Mouse (Mus musculus) ES-Bruce4 (cell line): Measurements from ENCODE around the gene A4galt. TPM values are rescaled to one million over a fixed set of nuclear protein-coding genes. Genes with fewer than 3 reads are reported as not detected.

Experiments
- H3K27ac ChIP-seq: 2 replicates; pipeline ENCODE4 v1.5.1; 2012; ENCODE audit warnings: low read length, inconsistent platforms; ENCODE audit not compliant: insufficient read depth
- H3K27me3 ChIP-seq: 2 replicates; pipeline ENCODE4 v1.6.1; 2012; ENCODE audit warnings: mild to moderate bottlenecking, low read length, inconsistent platforms; ENCODE audit not compliant: control insufficient read depth, poor library complexity, insufficient read depth, severe bottlenecking
- H3K36me3 ChIP-seq: 2 replicates; pipeline ENCODE4 v1.6.1; 2012; ENCODE audit warnings: inconsistent platforms, mild to moderate bottlenecking, low read length, moderate library complexity; ENCODE audit not compliant: control insufficient read depth, poor library complexity, insufficient read depth, severe bottlenecking
- H3K4me1 ChIP-seq: one replicate; pipeline ENCODE4 v1.8.1; 2011; ENCODE audit warnings: low read length; ENCODE audit not compliant: control insufficient read depth, insufficient read depth
- H3K4me3 ChIP-seq: 2 replicates; pipeline ENCODE4 v1.5.1; 2011; ENCODE audit warnings: low read depth, mild to moderate bottlenecking, low read length
- H3K9ac ChIP-seq: 2 replicates; pipeline ENCODE4 v1.6.1; 2012; ENCODE audit warnings: low read depth, mild to moderate bottlenecking, inconsistent platforms; ENCODE audit not compliant: poor library complexity, severe bottlenecking
- H3K9me3 ChIP-seq: replicated peaks from 2 replicates; pipeline ENCODE4 v1.6.1; 2012; ENCODE audit warnings: mild to moderate bottlenecking, low read length, inconsistent platforms; ENCODE audit not compliant: control insufficient read depth, poor library complexity, insufficient read depth, severe bottlenecking
- CTCF ChIP-seq: IDR thresholded peaks from one replicate; pipeline ENCODE4 v1.8.1; 2011; ENCODE audit warnings: low read depth, low read length
- EP300 ChIP-seq: IDR thresholded peaks from 2 replicates; pipeline ENCODE4 v1.6.1; 2011; ENCODE audit warnings: low read depth, low read length; ENCODE audit not compliant: insufficient read depth
- POLR2A ChIP-seq: IDR thresholded peaks from one replicate; pipeline ENCODE4 v1.8.1; 2011; ENCODE audit warnings: low read length; ENCODE audit not compliant: insufficient read depth
- polyA plus RNA-seq: library from polyadenylated mRNA; stranded (reverse); fragments of >200 nt; gene quantifications from 2 replicates; pipeline ENCODE4 v1.2.4, GENCODE M21; 2011; ENCODE audit warnings: low read depth; ENCODE audit not compliant: missing spikeins, insufficient read depth, insufficient read length

Gene A4galt
- polyA plus RNA-seq, 1 experiment: 38.1 TPM

GRCm38 (mm10) chr15:83226871-83227270, 24.7 kb downstream of the A4galt start:
- Histone ChIP-seq H3K9ac (no peak overlapping the region), H3K27me3 (no peaks in the 10 kb centered on the region), H3K27ac (no peak overlapping the region), H3K4me3 (no peak overlapping the region), H3K9me3 (no peaks in the 10 kb centered on the region), H3K4me1 (peaks cover 5% of the 10 kb centered on the region), H3K36me3 (no peaks in the 10 kb centered on the region)
- TF ChIP-seq EP300 (no peak), CTCF (no peak), POLR2A (no peak)

DNA sequence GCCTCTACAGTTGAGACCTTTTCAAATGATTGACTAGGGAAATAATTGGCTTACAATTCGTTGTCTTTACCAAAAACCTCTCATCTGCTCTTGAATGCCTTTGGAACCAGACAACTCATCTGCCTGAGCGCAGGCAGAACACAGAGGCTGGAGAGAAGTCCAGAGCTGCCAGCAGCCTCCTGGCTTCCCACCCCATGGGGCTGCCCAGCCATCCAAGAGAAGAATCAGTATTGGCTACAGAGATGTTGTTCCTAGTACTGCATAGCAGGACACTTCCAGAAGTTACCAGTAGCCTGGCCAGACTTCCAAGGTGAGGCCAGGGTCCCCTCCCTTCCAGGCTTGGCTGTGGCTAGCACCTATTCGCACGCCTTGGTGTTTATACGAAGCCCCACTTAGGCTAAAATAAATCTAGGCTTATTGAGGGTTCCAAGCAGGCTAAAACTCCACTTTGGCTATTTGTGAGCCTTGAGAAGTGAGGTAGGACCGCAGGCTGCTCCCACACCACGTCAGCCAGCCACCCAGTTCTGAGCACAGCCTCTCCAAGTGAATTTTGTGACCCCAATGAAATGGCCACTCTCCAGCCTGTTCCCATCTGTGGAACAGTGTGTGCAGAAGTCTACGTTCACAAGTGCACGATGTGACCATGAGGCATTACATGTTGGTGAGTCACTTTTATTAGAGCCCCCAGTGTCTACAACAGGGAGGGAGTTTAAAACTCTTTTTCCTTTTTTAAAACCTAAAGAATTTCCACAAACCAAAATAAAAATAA, 25.3 kb downstream of the A4galt start:
- peaks cover 5% of the 10 kb centered on the region for H3K4me1 ChIP-seq
- no peaks in the 10 kb centered on the region for H3K9me3 ChIP-seq
- H3K9ac ChIP-seq: no peak overlapping the region
- H3K27ac ChIP-seq: no peak overlapping the region
- no peak for TF ChIP-seq CTCF
- no peak for TF ChIP-seq EP300
- no peak for TF ChIP-seq POLR2A
- H3K36me3 ChIP-seq: no peaks in the 10 kb centered on the region
- no peak overlapping the region for H3K4me3 ChIP-seq
- H3K27me3 ChIP-seq: no peaks in the 10 kb centered on the region

DNA sequence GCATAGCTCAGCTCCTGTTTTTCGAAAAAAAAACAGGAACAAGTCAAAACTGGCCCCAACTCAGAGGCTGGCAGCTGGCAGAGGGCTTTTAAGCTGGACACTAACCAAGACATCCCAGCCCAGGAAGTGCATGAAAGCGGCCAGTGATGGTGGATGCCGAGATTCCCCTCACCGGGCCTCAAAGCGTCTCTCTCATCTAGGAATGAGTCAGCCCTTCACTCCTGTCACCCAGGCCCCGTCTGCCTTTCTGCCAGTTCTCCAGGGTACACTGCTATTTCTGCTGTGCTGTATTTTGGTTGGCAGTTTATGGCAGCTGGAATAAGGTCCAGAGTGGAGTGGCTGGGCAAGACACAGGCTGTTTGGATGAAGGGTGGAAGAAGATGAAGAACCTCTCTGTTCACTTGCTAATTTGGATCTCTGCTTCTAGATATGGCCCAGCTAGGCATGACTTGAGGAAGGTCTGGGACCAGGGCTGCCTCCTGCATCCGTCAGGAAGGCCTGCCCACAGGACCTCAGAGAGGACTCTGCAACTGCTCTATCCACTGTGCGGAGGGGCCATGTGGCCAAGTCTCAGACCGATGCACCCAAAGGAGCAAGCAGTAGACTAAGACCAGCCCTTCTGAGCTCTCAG, 27.3 kb downstream of the A4galt start:
- Histone ChIP-seq H3K9ac (no peak overlapping the region), H3K4me1 (peaks cover 3% of the 10 kb centered on the region), H3K27me3 (no peaks in the 10 kb centered on the region), H3K4me3 (no peak overlapping the region), H3K9me3 (no peaks in the 10 kb centered on the region), H3K36me3 (no peaks in the 10 kb centered on the region), H3K27ac (no peak overlapping the region)
- no peak for TF ChIP-seq EP300
- TF ChIP-seq POLR2A: no peak
- no peak for TF ChIP-seq CTCF

- no peak overlapping the region for H3K9ac ChIP-seq
- no peak overlapping the region for H3K27ac ChIP-seq
- TF ChIP-seq CTCF (no peak), EP300 (no peak), POLR2A (no peak)
Observed at GRCm38 (mm10) chr15:83223208-83223962, 28.2 kb downstream of the A4galt start.

GRCm38 (mm10) chr15:83221721-83222120, 29.9 kb downstream of the A4galt start:
- H3K27me3 ChIP-seq: no peaks in the 10 kb centered on the region

More at GRCm38 (mm10) chr15:83223208-83223962, 28.2 kb downstream of the A4galt start:
- no peaks in the 10 kb centered on the region for H3K27me3 ChIP-seq
- peaks cover 3% of the 10 kb centered on the region for H3K4me1 ChIP-seq
- H3K36me3 ChIP-seq: no peaks in the 10 kb centered on the region
- no peak overlapping the region for H3K4me3 ChIP-seq
- no peaks in the 10 kb centered on the region for H3K9me3 ChIP-seq

More at GRCm38 (mm10) chr15:83221721-83222120, 29.9 kb downstream of the A4galt start:
- Histone ChIP-seq H3K4me1 (peaks cover 3% of the 10 kb centered on the region), H3K4me3 (no peak overlapping the region), H3K36me3 (no peaks in the 10 kb centered on the region), H3K9ac (no peak overlapping the region), H3K27ac (no peak overlapping the region), H3K9me3 (no peaks in the 10 kb centered on the region)
- TF ChIP-seq EP300 (no peak), POLR2A (no peak), CTCF (no peak)
